Mouse (Mus musculus): ENCODE data around the gene Gpr68. TPM values are rescaled to one million over a fixed set of nuclear protein-coding genes. Genes with fewer than 3 reads are reported as not detected.

Gpr68 gene
- polyA plus RNA-seq, 1 experiment from 2014 or later, result 0.85 TPM

DNA sequence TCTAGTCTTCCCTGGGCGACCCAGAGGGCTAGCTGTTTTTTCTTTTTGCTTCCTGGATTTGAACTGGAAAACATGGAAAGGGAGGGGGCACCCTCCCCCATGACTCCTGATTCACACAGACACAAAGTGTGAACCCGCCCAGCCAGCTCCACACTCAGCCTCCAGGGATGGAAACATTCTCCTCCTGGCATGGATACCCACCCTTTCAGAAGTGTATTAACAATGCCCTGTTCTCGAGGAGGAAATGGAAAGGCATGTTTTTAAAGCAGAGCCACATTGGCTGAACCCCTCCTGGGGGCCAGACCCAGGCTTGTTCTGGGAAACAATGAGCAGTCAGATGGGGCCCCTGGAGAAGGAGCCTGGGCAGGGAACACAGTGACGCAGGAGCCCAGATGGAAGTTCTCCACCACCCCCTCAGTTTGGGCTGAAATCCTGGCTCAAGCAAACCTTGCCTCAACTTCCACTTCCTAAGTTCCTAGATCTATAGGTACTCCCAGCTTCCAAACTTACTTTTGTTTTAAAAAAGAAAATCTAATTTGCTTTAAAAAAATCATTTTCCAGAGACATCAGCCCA, 39.9 kb downstream of the Gpr68 start:
- Histone ChIP-seq H3K9ac (ENCODE audit: low read length) (no peak overlapping the region), H3K27me3 (ENCODE audit: control insufficient read depth, insufficient read depth, low read length) (no peaks in the 10 kb centered on the region), H3K9me3 (replicated peaks; ENCODE audit: control insufficient read depth, low read length) (no peaks in the 10 kb centered on the region), H3K27ac (ENCODE audit: low read length) (no peak overlapping the region), H3K4me1 (ENCODE audit: control insufficient read depth, insufficient read depth, low read length) (no peaks in the 10 kb centered on the region), H3K36me3 (ENCODE audit: control insufficient read depth, insufficient read depth, low read length) (no peaks in the 10 kb centered on the region), H3K4me3 (replicated peaks; ENCODE audit: low read length) (no peak overlapping the region), H3K4me2 (ENCODE audit: low read depth, low read length) (no peak overlapping the region)
- no peak for ATAC-seq (ENCODE audit: insufficient read depth, low FRiP score)
- WGBS, result 53% methylated on average over 4 of the region's 4 CpGs

GRCm38 (mm10) chr12:100867097-100867496, 40.9 kb downstream of the Gpr68 start:
- WGBS, result 87% methylated on average over 8 of the region's 8 CpGs
- ATAC-seq (ENCODE audit: insufficient read depth, low FRiP score), result no peak
- no peak overlapping the region for H3K9ac ChIP-seq (ENCODE audit: low read length)
- H3K4me2 ChIP-seq (ENCODE audit: low read depth, low read length), result no peak overlapping the region
- no peaks in the 10 kb centered on the region for H3K4me1 ChIP-seq (ENCODE audit: control insufficient read depth, insufficient read depth, low read length)
- H3K27me3 ChIP-seq (ENCODE audit: control insufficient read depth, insufficient read depth, low read length), result no peaks in the 10 kb centered on the region
- no peaks in the 10 kb centered on the region for H3K9me3 ChIP-seq (replicated peaks; ENCODE audit: control insufficient read depth, low read length)
- H3K4me3 ChIP-seq (replicated peaks; ENCODE audit: low read length), result no peak overlapping the region
- H3K36me3 ChIP-seq (ENCODE audit: control insufficient read depth, insufficient read depth, low read length), result no peaks in the 10 kb centered on the region
- H3K27ac ChIP-seq (ENCODE audit: low read length), result no peak overlapping the region

DNA sequence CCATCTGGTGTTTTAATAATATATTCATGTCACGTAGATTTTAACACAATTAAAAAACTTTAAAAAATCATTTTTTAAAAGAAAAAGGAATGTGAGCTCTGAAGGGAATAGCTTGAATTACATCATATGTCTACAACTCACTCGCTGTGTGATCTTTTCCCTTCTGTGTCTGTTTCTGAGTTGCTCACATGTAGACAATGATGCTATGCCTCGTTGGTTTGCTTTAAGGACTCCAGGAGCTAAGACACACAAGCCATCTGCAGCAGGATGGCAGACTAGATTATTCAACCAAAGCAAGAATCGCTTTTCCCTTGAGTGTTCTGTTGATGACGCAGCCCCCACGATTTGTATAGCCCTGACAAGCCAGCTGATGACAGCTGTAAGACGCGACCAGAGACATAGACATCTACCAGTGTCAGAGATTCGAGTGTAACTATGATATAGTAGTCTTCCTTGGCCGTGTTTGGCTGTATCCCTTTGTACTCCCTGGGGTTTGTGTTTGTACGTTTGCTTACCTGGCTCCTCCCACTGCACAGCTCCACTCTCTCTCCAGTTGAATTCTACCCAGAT, 42.4 kb downstream of the Gpr68 start:
- Histone ChIP-seq H3K27me3 (ENCODE audit: control insufficient read depth, insufficient read depth, low read length) (no peaks in the 10 kb centered on the region), H3K9me3 (replicated peaks; ENCODE audit: control insufficient read depth, low read length) (no peaks in the 10 kb centered on the region), H3K27ac (ENCODE audit: low read length) (no peak overlapping the region), H3K36me3 (ENCODE audit: control insufficient read depth, insufficient read depth, low read length) (no peaks in the 10 kb centered on the region), H3K9ac (ENCODE audit: low read length) (no peak overlapping the region), H3K4me3 (replicated peaks; ENCODE audit: low read length) (no peak overlapping the region), H3K4me2 (ENCODE audit: low read depth, low read length) (no peak overlapping the region), H3K4me1 (ENCODE audit: control insufficient read depth, insufficient read depth, low read length) (no peaks in the 10 kb centered on the region)
- no peak for ATAC-seq (ENCODE audit: insufficient read depth, low FRiP score)
- 72% methylated on average over 11 of the region's 11 CpGs for WGBS

DNA sequence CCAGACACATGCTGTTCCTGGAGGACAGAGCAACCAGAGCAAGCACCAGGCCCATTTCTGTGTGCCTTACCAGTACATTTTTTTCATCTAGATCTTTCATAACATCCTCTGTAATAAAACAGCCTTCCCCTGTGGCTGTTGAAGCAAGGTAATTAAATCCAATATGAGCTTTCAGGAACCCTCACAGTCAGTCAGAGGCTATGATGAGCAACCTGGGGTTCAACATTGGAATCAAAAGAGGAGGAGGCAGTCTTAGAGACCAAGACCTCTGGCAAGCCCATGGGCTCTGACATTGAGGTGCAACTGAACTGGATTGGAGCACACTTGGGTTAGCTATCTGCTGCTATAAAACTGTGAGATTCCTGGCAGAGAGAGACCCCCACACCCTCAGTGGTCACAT, 42.9 kb downstream of the Gpr68 start:
- H3K4me2 ChIP-seq (ENCODE audit: low read depth, low read length), result no peak overlapping the region
- no peaks in the 10 kb centered on the region for H3K4me1 ChIP-seq (ENCODE audit: control insufficient read depth, insufficient read depth, low read length)
- no peak overlapping the region for H3K27ac ChIP-seq (ENCODE audit: low read length)
- H3K9me3 ChIP-seq (replicated peaks; ENCODE audit: control insufficient read depth, low read length), result no peaks in the 10 kb centered on the region
- H3K36me3 ChIP-seq (ENCODE audit: control insufficient read depth, insufficient read depth, low read length), result no peaks in the 10 kb centered on the region
- ATAC-seq (ENCODE audit: insufficient read depth, low FRiP score), result no peak
- no peak overlapping the region for H3K9ac ChIP-seq (ENCODE audit: low read length)
- no peak overlapping the region for H3K4me3 ChIP-seq (replicated peaks; ENCODE audit: low read length)
- no peaks in the 10 kb centered on the region for H3K27me3 ChIP-seq (ENCODE audit: control insufficient read depth, insufficient read depth, low read length)

GRCm38 (mm10) chr12:100862856-100863446, 45.0 kb downstream of the Gpr68 start:
- 79% methylated on average over 3 of the region's 3 CpGs for WGBS
- H3K4me1 ChIP-seq (ENCODE audit: control insufficient read depth, insufficient read depth, low read length), result no peaks in the 10 kb centered on the region
- H3K27me3 ChIP-seq (ENCODE audit: control insufficient read depth, insufficient read depth, low read length), result no peaks in the 10 kb centered on the region
- H3K4me3 ChIP-seq (replicated peaks; ENCODE audit: low read length), result no peak overlapping the region
- no peak overlapping the region for H3K4me2 ChIP-seq (ENCODE audit: low read depth, low read length)
- ATAC-seq (ENCODE audit: insufficient read depth, low FRiP score), result peak; percentile 53; the same call in 1 of the 2 replicates
- no peaks in the 10 kb centered on the region for H3K36me3 ChIP-seq (ENCODE audit: control insufficient read depth, insufficient read depth, low read length)
- H3K9ac ChIP-seq (ENCODE audit: low read length), result no peak overlapping the region
- no peak overlapping the region for H3K27ac ChIP-seq (ENCODE audit: low read length)
- H3K9me3 ChIP-seq (replicated peaks; ENCODE audit: control insufficient read depth, low read length), result no peaks in the 10 kb centered on the region

GRCm38 (mm10) chr12:100862272-100862671, 45.7 kb downstream of the Gpr68 start:
- Histone ChIP-seq H3K4me1 (ENCODE audit: control insufficient read depth, insufficient read depth, low read length) (no peaks in the 10 kb centered on the region), H3K9ac (ENCODE audit: low read length) (no peak overlapping the region), H3K9me3 (replicated peaks; ENCODE audit: control insufficient read depth, low read length) (no peaks in the 10 kb centered on the region), H3K4me2 (ENCODE audit: low read depth, low read length) (no peak overlapping the region), H3K4me3 (replicated peaks; ENCODE audit: low read length) (no peak overlapping the region), H3K27me3 (ENCODE audit: control insufficient read depth, insufficient read depth, low read length) (no peaks in the 10 kb centered on the region), H3K27ac (ENCODE audit: low read length) (no peak overlapping the region), H3K36me3 (ENCODE audit: control insufficient read depth, insufficient read depth, low read length) (no peaks in the 10 kb centered on the region)
- WGBS, result 81% methylated on average over 3 of the region's 3 CpGs
- no peak for ATAC-seq (ENCODE audit: insufficient read depth, low FRiP score)

- no peak for ATAC-seq (ENCODE audit: insufficient read depth, low FRiP score)
- no peak overlapping the region for H3K27ac ChIP-seq (ENCODE audit: low read length)
- no peaks in the 10 kb centered on the region for H3K9me3 ChIP-seq (replicated peaks; ENCODE audit: control insufficient read depth, low read length)
- H3K36me3 ChIP-seq (ENCODE audit: control insufficient read depth, insufficient read depth, low read length), result no peaks in the 10 kb centered on the region
- H3K27me3 ChIP-seq (ENCODE audit: control insufficient read depth, insufficient read depth, low read length), result no peaks in the 10 kb centered on the region
- no peak overlapping the region for H3K4me2 ChIP-seq (ENCODE audit: low read depth, low read length)
- H3K9ac ChIP-seq (ENCODE audit: low read length), result no peak overlapping the region
- WGBS, result 75% methylated on average over 7 of the region's 7 CpGs
- no peaks in the 10 kb centered on the region for H3K4me1 ChIP-seq (ENCODE audit: control insufficient read depth, insufficient read depth, low read length)
- no peak overlapping the region for H3K4me3 ChIP-seq (replicated peaks; ENCODE audit: low read length)
Measured at GRCm38 (mm10) chr12:100857791-100858190, 50.2 kb downstream of the Gpr68 start.

DNA sequence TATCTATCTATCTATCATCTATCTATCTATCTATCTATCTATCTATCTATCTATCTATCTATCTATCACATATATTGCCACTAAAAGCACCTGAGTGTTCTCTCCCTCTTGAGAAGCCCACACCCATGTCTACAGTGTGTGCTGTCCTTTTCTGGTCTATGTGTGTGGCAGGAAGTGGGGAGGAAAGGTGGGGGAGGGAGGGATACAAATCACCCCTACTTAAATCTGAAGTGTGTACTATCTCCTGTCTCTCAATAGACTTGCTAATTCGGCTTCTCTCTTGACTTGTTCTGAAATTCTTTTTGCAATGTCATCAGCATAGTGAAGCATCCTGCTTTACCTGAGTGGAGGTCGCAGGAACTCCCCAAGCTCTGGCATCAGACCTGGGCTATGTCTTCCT, 51.7 kb downstream of the Gpr68 start:
- Histone ChIP-seq H3K27ac (ENCODE audit: low read length) (no peak overlapping the region), H3K27me3 (ENCODE audit: control insufficient read depth, insufficient read depth, low read length) (no peaks in the 10 kb centered on the region), H3K9me3 (replicated peaks; ENCODE audit: control insufficient read depth, low read length) (no peaks in the 10 kb centered on the region), H3K4me1 (ENCODE audit: control insufficient read depth, insufficient read depth, low read length) (no peaks in the 10 kb centered on the region), H3K4me2 (ENCODE audit: low read depth, low read length) (no peak overlapping the region), H3K36me3 (ENCODE audit: control insufficient read depth, insufficient read depth, low read length) (no peaks in the 10 kb centered on the region), H3K4me3 (replicated peaks; ENCODE audit: low read length) (no peak overlapping the region), H3K9ac (ENCODE audit: low read length) (no peak overlapping the region)
- 71% methylated on average over 2 of the region's 2 CpGs for WGBS
- ATAC-seq (ENCODE audit: insufficient read depth, low FRiP score), result no peak

DNA sequence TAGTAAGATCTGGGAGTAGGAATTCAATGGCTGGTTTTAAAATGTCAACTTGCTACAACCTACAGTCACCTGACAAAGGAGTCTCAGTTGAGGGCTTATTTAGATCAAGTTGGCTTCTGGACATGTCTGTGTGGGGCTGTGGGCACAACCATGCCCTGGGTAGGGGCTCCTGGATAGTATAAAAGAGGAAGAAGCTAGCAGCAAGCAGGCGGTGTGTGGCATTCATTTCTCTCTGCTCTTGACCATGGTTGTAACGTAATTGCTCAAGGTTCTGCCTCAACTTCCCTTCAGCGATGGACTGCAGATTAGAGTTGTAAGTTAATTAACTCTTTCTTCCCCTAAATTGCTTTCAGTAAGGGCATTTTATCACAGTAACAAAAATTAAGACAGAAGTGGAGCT, 55.6 kb downstream of the Gpr68 start:
- Histone ChIP-seq H3K9me3 (replicated peaks; ENCODE audit: control insufficient read depth, low read length) (no peaks in the 10 kb centered on the region), H3K27ac (ENCODE audit: low read length) (no peak overlapping the region), H3K27me3 (ENCODE audit: control insufficient read depth, insufficient read depth, low read length) (no peaks in the 10 kb centered on the region), H3K4me1 (ENCODE audit: control insufficient read depth, insufficient read depth, low read length) (no peaks in the 10 kb centered on the region), H3K4me3 (replicated peaks; ENCODE audit: low read length) (no peak overlapping the region), H3K36me3 (ENCODE audit: control insufficient read depth, insufficient read depth, low read length) (no peaks in the 10 kb centered on the region), H3K9ac (ENCODE audit: low read length) (no peak overlapping the region), H3K4me2 (ENCODE audit: low read depth, low read length) (no peak overlapping the region)
- ATAC-seq (ENCODE audit: insufficient read depth, low FRiP score), result no peak
- 74% methylated on average over 3 of the region's 3 CpGs for whole genome bisulfite sequencing

All from stomach, embryonic 16.5 days (tissue).